Mouse (Mus musculus) heart, embryonic 11.5 days (tissue): ENCODE measurements at regions not wholly inside any gene's neighbourhood (a gene's known extent, or its start where the extent isn't known, plus 50 kb on each side); places are given as distances from the start of the nearest gene placed in this dataset.
A peak's percentile ranks its signal among the peaks of the same experiment; 100 is the strongest.

ENCODE experiments used
- ATAC-seq: fragments of 200-750 bp; cut with Nextera tagmentation; replicated peaks from 2 replicates; pipeline ENCODE4 v1.8.0; 2017; ENCODE audit warnings: moderate library complexity; ENCODE audit not compliant: insufficient number of reproducible peaks, low FRiP score, low TSS enrichment
- H3K27ac ChIP-seq: fragments of 300-500 bp; sonication (generic); 2 replicates; pipeline ENCODE4 v1.5.1; 2014; ENCODE audit warnings: mild to moderate bottlenecking, low read depth, low read length
- H3K27me3 ChIP-seq: fragments of 300-500 bp; sonication (generic); 2 replicates; pipeline ENCODE4 v1.6.1; 2014; ENCODE audit warnings: mild to moderate bottlenecking, low read length, mixed read lengths; ENCODE audit not compliant: control insufficient read depth, insufficient read depth
- H3K36me3 ChIP-seq: fragments of 300-500 bp; sonication (generic); 2 replicates; pipeline ENCODE4 v1.6.1; 2014; ENCODE audit warnings: mild to moderate bottlenecking, low read length, moderate library complexity, mixed read lengths; ENCODE audit not compliant: control insufficient read depth, insufficient read depth
- H3K4me1 ChIP-seq: fragments of 300-500 bp; sonication (generic); 2 replicates; pipeline ENCODE4 v1.6.1; 2014; ENCODE audit warnings: low read length; ENCODE audit not compliant: control insufficient read depth, insufficient read depth
- H3K4me2 ChIP-seq: fragments of 300-500 bp; sonication (generic); 2 replicates; pipeline ENCODE4 v1.6.1; 2014; ENCODE audit warnings: mild to moderate bottlenecking, moderate library complexity
- H3K4me3 ChIP-seq: fragments of 300-500 bp; sonication (generic); 2 replicates; pipeline ENCODE4 v1.5.1; 2014; ENCODE audit warnings: low read depth, low read length
- H3K9ac ChIP-seq: fragments of 300-500 bp; sonication (generic); 2 replicates; pipeline ENCODE4 v1.6.1; 2014; ENCODE audit warnings: mild to moderate bottlenecking, low read depth, low read length, moderate library complexity
- H3K9me3 ChIP-seq: fragments of 300-500 bp; sonication (generic); replicated peaks from 2 replicates; pipeline ENCODE4 v1.6.1; 2016; ENCODE audit warnings: low read length; ENCODE audit not compliant: control insufficient read depth
- WGBS: fragments of 180-500 bp; shearing (Covaris S2); extraction: QIAGEN DNeasy Blood & Tissue Kit; methylation state at CpG from one replicate; pipeline ENCODE4 v1.1.7; 2014; ENCODE audit not compliant: insufficient replicate concordance; 5-methylcytosine and 5-hydroxymethylcytosine counted together

GRCm38 (mm10) chr8:30648497-30648896 is 2780.0 kb upstream of the 5930422O12Rik start:
- H3K4me2 ChIP-seq = no peak overlapping the region
- H3K9ac ChIP-seq = no peak overlapping the region
- no peak overlapping the region for H3K4me3 ChIP-seq
- no peaks in the 10 kb centered on the region for H3K4me1 ChIP-seq
- no peak for ATAC-seq
- no peaks in the 10 kb centered on the region for H3K36me3 ChIP-seq
- H3K27me3 ChIP-seq = no peaks in the 10 kb centered on the region
- no peak overlapping the region for H3K27ac ChIP-seq
- H3K9me3 ChIP-seq = no peaks in the 10 kb centered on the region

GRCm38 (mm10) chr8:30655749-30656241 is 2772.7 kb upstream of the 5930422O12Rik start:
- peaks cover 4% of the 10 kb centered on the region; the same call in 1 of the 2 replicates for H3K9me3 ChIP-seq
- no peak overlapping the region for H3K4me3 ChIP-seq
- no peak for ATAC-seq
- H3K4me1 ChIP-seq = peaks cover 3% of the 10 kb centered on the region; the same call in 1 of the 2 replicates
- H3K4me2 ChIP-seq = peak overlapping the region; percentile 16; the same call in 1 of the 2 replicates
- H3K27ac ChIP-seq = peak overlapping the region; percentile 29; the same call in 1 of the 2 replicates
- no peaks in the 10 kb centered on the region for H3K36me3 ChIP-seq
- 47% methylated on average over 10 of the region's 10 CpGs for WGBS
- H3K9ac ChIP-seq = no peak overlapping the region
- no peaks in the 10 kb centered on the region for H3K27me3 ChIP-seq

GRCm38 (mm10) chr8:30661261-30661660 is 2767.2 kb upstream of the 5930422O12Rik start:
- H3K4me2 ChIP-seq = no peak overlapping the region
- H3K9me3 ChIP-seq = peaks cover 4% of the 10 kb centered on the region; the same call in 1 of the 2 replicates
- 62% methylated on average over 2 of the region's 2 CpGs for WGBS
- no peaks in the 10 kb centered on the region for H3K27me3 ChIP-seq
- ATAC-seq = no peak
- no peak overlapping the region for H3K9ac ChIP-seq
- peaks cover 1% of the 10 kb centered on the region; the same call in 1 of the 2 replicates for H3K4me1 ChIP-seq
- no peaks in the 10 kb centered on the region for H3K36me3 ChIP-seq
- H3K27ac ChIP-seq = no peak overlapping the region
- H3K4me3 ChIP-seq = no peak overlapping the region

- Histone ChIP-seq H3K27ac (no peak overlapping the region), H3K27me3 (no peaks in the 10 kb centered on the region), H3K9me3 (no peaks in the 10 kb centered on the region), H3K36me3 (no peaks in the 10 kb centered on the region), H3K4me1 (no peaks in the 10 kb centered on the region), H3K9ac (no peak overlapping the region), H3K4me3 (no peak overlapping the region), H3K4me2 (no peak overlapping the region)
- WGBS = 68% methylated on average over 4 of the region's 4 CpGs
- no peak for ATAC-seq
These were observed 2759.1 kb upstream of the 5930422O12Rik start for GRCm38 (mm10) chr8:30669451-30669850.

GRCm38 (mm10) chr8:30677423-30677822 is 2751.1 kb upstream of the 5930422O12Rik start:
- Histone ChIP-seq H3K36me3 (no peaks in the 10 kb centered on the region), H3K4me2 (no peak overlapping the region), H3K9me3 (no peaks in the 10 kb centered on the region), H3K4me1 (no peaks in the 10 kb centered on the region), H3K4me3 (no peak overlapping the region), H3K9ac (no peak overlapping the region), H3K27ac (no peak overlapping the region), H3K27me3 (no peaks in the 10 kb centered on the region)
- 91% methylated on average over 1 of the region's 1 CpGs for WGBS
- ATAC-seq = no peak

- no peaks in the 10 kb centered on the region for H3K9me3 ChIP-seq
- ATAC-seq = no peak
- H3K9ac ChIP-seq = no peak overlapping the region
- H3K4me2 ChIP-seq = no peak overlapping the region
- no peaks in the 10 kb centered on the region for H3K36me3 ChIP-seq
- no peak overlapping the region for H3K4me3 ChIP-seq
- no peak overlapping the region for H3K27ac ChIP-seq
- H3K4me1 ChIP-seq = no peaks in the 10 kb centered on the region
- 58% methylated on average over 3 of the region's 3 CpGs for WGBS
- H3K27me3 ChIP-seq = no peaks in the 10 kb centered on the region
These were observed 2746.3 kb upstream of the 5930422O12Rik start for GRCm38 (mm10) chr8:30682169-30682568.

- Histone ChIP-seq H3K4me2 (no peak overlapping the region), H3K4me1 (no peaks in the 10 kb centered on the region), H3K36me3 (no peaks in the 10 kb centered on the region), H3K27ac (no peak overlapping the region), H3K27me3 (no peaks in the 10 kb centered on the region), H3K4me3 (no peak overlapping the region), H3K9ac (no peak overlapping the region), H3K9me3 (no peaks in the 10 kb centered on the region)
- no peak for ATAC-seq
- 74% methylated on average over 3 of the region's 3 CpGs for WGBS
These were observed 2742.0 kb upstream of the 5930422O12Rik start for GRCm38 (mm10) chr8:30686539-30686938.

GRCm38 (mm10) chr8:30694126-30694525 is 2734.4 kb upstream of the 5930422O12Rik start:
- Histone ChIP-seq H3K4me3 (no peak overlapping the region), H3K27ac (no peak overlapping the region), H3K4me2 (no peak overlapping the region), H3K36me3 (no peaks in the 10 kb centered on the region), H3K9ac (no peak overlapping the region), H3K9me3 (no peaks in the 10 kb centered on the region), H3K27me3 (no peaks in the 10 kb centered on the region), H3K4me1 (no peaks in the 10 kb centered on the region)
- 67% methylated on average over 3 of the region's 3 CpGs for WGBS
- ATAC-seq = no peak

- no peak for ATAC-seq
- 83% methylated on average over 1 of the region's 1 CpGs for WGBS
- no peak overlapping the region for H3K27ac ChIP-seq
- no peaks in the 10 kb centered on the region for H3K4me1 ChIP-seq
- H3K9ac ChIP-seq = no peak overlapping the region
- no peak overlapping the region for H3K4me3 ChIP-seq
- no peaks in the 10 kb centered on the region for H3K36me3 ChIP-seq
- no peak overlapping the region for H3K4me2 ChIP-seq
- no peaks in the 10 kb centered on the region for H3K27me3 ChIP-seq
- H3K9me3 ChIP-seq = no peaks in the 10 kb centered on the region
These were observed 2711.9 kb upstream of the 5930422O12Rik start for GRCm38 (mm10) chr8:30716643-30717042.
